Mouse (Mus musculus) testis, adult 2 months (tissue): ENCODE measurements around the gene Atpaf1.

Source experiments
- CTCF ChIP-seq: fragments of 200-500 bp; IDR thresholded peaks from 2 replicates; pipeline ENCODE4 v1.5.1; 2012; ENCODE audit warnings: low read depth, mild to moderate bottlenecking, inconsistent platforms, low read length, moderate library complexity; ENCODE audit not compliant: control insufficient read depth, insufficient read depth, insufficient replicate concordance
- POLR2A ChIP-seq: fragments of 200-500 bp; IDR thresholded peaks from 2 replicates; pipeline ENCODE4 v1.6.1; 2012; ENCODE audit warnings: low read depth, mild to moderate bottlenecking, inconsistent platforms, low read length, moderate library complexity; ENCODE audit not compliant: control insufficient read depth

DNA sequence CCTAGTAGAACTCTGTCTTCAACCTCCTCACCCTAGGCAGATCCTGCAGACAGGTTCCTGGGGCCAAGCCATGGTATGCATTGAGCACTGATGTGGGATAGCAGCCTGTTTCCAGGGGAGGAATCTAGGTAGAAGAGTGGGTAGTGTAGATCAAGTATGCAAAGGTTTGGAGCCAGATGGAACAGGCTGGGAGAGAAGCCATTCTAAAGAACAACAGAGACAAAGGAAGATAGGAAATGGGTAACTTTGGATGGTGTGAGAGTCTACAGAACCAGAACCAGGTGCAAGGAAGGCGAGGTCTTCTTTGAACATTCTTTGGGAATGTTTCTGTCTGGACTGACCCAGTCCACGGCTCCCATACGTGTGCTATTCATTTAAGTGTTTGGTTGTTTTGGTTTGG is 42.5 kb downstream of the Atpaf1 start:
- TF ChIP-seq CTCF = no peak
- TF ChIP-seq POLR2A = no peak
